Mouse (Mus musculus): ENCODE data around the gene Irgq.

DNA sequence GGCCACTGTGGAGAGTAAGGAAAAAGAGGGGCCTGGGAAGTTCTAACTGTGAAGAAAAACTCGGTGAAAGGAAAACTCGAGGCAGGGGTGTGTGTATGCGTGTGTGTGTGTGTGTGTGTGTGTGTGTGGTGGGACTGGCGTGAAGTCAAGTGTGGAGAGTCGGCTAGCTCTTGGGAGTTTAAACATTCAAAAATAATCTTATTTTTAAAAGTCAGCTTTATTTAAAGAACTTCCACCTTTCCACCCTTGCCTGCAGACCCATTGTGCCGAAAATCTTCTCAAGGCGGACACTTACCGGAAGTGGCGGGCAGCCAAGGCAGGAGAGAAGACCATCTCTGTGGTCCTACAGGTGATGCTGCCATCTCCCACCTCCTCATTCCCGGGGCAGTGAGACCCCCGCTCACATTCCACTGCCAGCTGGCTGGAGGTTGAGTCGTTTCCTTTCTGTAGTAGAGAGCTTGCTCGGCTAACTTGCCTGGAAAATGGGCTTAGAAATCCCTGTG, 17.1 kb downstream of the Irgq start:
- TF ChIP-seq CTCF (IDR thresholded peaks at IDR 0.05; ENCODE audit: insufficient read depth, low read length), result no peak
- TF ChIP-seq POLR2A (IDR thresholded peaks at IDR 0.05; ENCODE audit: borderline replicate concordance, extremely low read depth, low read depth, low read length), result no peak
